Mouse (Mus musculus): ENCODE data around the gene Ccnd3. TPM values are rescaled to one million over a fixed set of nuclear protein-coding genes. Genes with fewer than 3 reads are reported as not detected.
A peak's percentile ranks its signal among the peaks of the same experiment; 100 is the strongest.

Ccnd3 gene
- total and polyA plus RNA-seq, 3 experiments, result 143 to 568 TPM; not detected in 1

GRCm38 (mm10) chr17:47508012-47508608 is 3.3 kb downstream of the Ccnd3 start:
- peak overlapping the region; percentile 58 to 69 for H3K4me3 ChIP-seq (ENCODE audit: control insufficient read depth in 1 of 2, insufficient read depth in 1 of 2, low read depth in 2 of 2, low read length in 2 of 2)
- peak overlapping the region; percentile 74 for H3K9ac ChIP-seq (ENCODE audit: control insufficient read depth, low read depth, low read length, poor library complexity, severe bottlenecking)
- H3K36me3 ChIP-seq (ENCODE audit: control insufficient read depth in 1 of 2, insufficient read depth in 2 of 2, low read length in 2 of 2), result peaks cover 0 to 21% of the 10 kb centered on the region in 2 experiments; a peak in 2 of 4 replicates
- H3K4me1 ChIP-seq (ENCODE audit: control insufficient read depth in 1 of 2, insufficient read depth in 2 of 2, low read length in 2 of 2), result peaks cover 8 to 50% of the 10 kb centered on the region in 2 experiments; a peak in 3 of 4 replicates
- no peaks in the 10 kb centered on the region for H3K9me3 ChIP-seq (replicated peaks; ENCODE audit: insufficient read depth, low read length)
- peak; percentile 99 for DNase-seq (ENCODE audit: low read depth, low spot score)
- H3K79me2 ChIP-seq (ENCODE audit: control insufficient read depth, insufficient read depth, low read length, poor library complexity), result no peaks in the 10 kb centered on the region; the same call in 1 of the 2 replicates
- peak overlapping the region; percentile 99 for H3K27ac ChIP-seq (ENCODE audit: control insufficient read depth, low read depth, low read length)
- TF ChIP-seq MYC (IDR thresholded peaks at IDR 0.05; ENCODE audit: low read depth, low read length) (peak; percentile 42; the same call in 1 of the 2 replicates), SIN3A (IDR thresholded peaks at IDR 0.05; ENCODE audit: low read length) (peak; percentile 98), RCOR1 (IDR thresholded peaks at IDR 0.05; ENCODE audit: low read depth, low read length) (0 out of 2 replicates have a peak, but pooled peaks have one; percentile 21), NRF1 (IDR thresholded peaks at IDR 0.05; ENCODE audit: insufficient read depth, low read depth, low read length, poor library complexity, severe bottlenecking) (peak; percentile 90), JUND (IDR thresholded peaks at IDR 0.05; ENCODE audit: low read depth, low read length) (no peak), MAZ (IDR thresholded peaks at IDR 0.05; ENCODE audit: low read depth, low read length) (peak; percentile 81; the same call in 1 of the 2 replicates), EP300 (IDR thresholded peaks at IDR 0.05; ENCODE audit: low read depth in 1 of 2, low read length in 2 of 2) (peak in 1 of 2 experiments; percentile 73; a peak in 3 of 4 replicates), ETS1 (IDR thresholded peaks at IDR 0.05; ENCODE audit: low read depth, low read length) (peak; percentile 96), USF2 (IDR thresholded peaks at IDR 0.05; ENCODE audit: borderline replicate concordance in 1 of 2, insufficient read depth in 1 of 2, low read depth in 1 of 2, low read length in 2 of 2) (peak in 1 of 2 experiments; percentile 61; a peak in 2 of 4 replicates), HCFC1 (IDR thresholded peaks at IDR 0.05; ENCODE audit: low read depth, low read length) (peak; percentile 70), CHD1 (IDR thresholded peaks at IDR 0.05; ENCODE audit: low read depth, low read length) (no peak), MXI1 (IDR thresholded peaks at IDR 0.05; ENCODE audit: low read depth, low read length) (peak; percentile 93), GATA1 (IDR thresholded peaks at IDR 0.05; ENCODE audit: low read depth, low read length) (0 out of 2 replicates have a peak, but pooled peaks have one; percentile 31), TBP (IDR thresholded peaks at IDR 0.05; ENCODE audit: low read depth, low read length) (peak; percentile 71), MAX (IDR thresholded peaks at IDR 0.05; ENCODE audit: low read length) (peak; percentile 75), POLR2A (IDR thresholded peaks at IDR 0.05; ENCODE audit: control insufficient read depth in 1 of 2, insufficient read depth in 1 of 2, low read depth in 1 of 2, low read length in 2 of 2, poor library complexity in 1 of 2) (peak in 1 of 2 experiments; percentile 51; a peak in 2 of 4 replicates), USF1 (IDR thresholded peaks at IDR 0.05; ENCODE audit: low read depth, low read length) (peak; percentile 93), TCF12 (IDR thresholded peaks at IDR 0.05; ENCODE audit: low read depth, low read length) (peak; percentile 10; the same call in 1 of the 2 replicates), KAT2A (conservative IDR thresholded peaks at IDR 0.05; ENCODE audit: low read depth, low read length) (no peak), ELF1 (IDR thresholded peaks at IDR 0.05; ENCODE audit: low read depth, low read length) (peak; percentile 7; the same call in 1 of the 2 replicates), UBTF (IDR thresholded peaks at IDR 0.05; ENCODE audit: borderline replicate concordance, insufficient read depth, low read depth, low read length) (no peak), NELFE (IDR thresholded peaks at IDR 0.05; ENCODE audit: low read depth, low read length) (no peak; the same call in 1 of the 2 replicates)
- no peaks in the 10 kb centered on the region for H3K27me3 ChIP-seq (ENCODE audit: control insufficient read depth in 1 of 2, insufficient read depth in 2 of 2, low read length in 2 of 2)

Measured in MEL (cell line).